Mouse (Mus musculus) right cerebral cortex, postnatal 10 days (tissue): Measurements from ENCODE around the gene 1700023F06Rik.

Source experiments
- DNase-seq, 2 experiments: peaks; one replicate each; pipeline ENCODE4 v3.0.0; 2021; ENCODE audit warnings: low spot score in 2 of 2

The 1700023F06Rik gene

GRCm38 (mm10) chr11:103181911-103182310 lies 26.4 kb downstream of the 1700023F06Rik start:
- no peak for DNase-seq

GRCm38 (mm10) chr11:103181349-103181748 lies 27.0 kb downstream of the 1700023F06Rik start:
- DNase-seq, result no peak

- peak in 1 of 2 experiments; percentile 9 for DNase-seq
Observed at GRCm38 (mm10) chr11:103180426-103180825, 27.9 kb downstream of the 1700023F06Rik start.

- no peak for DNase-seq
Observed at GRCm38 (mm10) chr11:103178748-103179147, 29.6 kb downstream of the 1700023F06Rik start.

GRCm38 (mm10) chr11:103177815-103178485 lies 30.4 kb downstream of the 1700023F06Rik start:
- DNase-seq, result no peak

- no peak for DNase-seq
Observed at GRCm38 (mm10) chr11:103177216-103177615, 31.1 kb downstream of the 1700023F06Rik start.

- no peak for DNase-seq
Observed at GRCm38 (mm10) chr11:103176510-103176909, 31.8 kb downstream of the 1700023F06Rik start.

GRCm38 (mm10) chr11:103175688-103176442 lies 32.5 kb downstream of the 1700023F06Rik start:
- DNase-seq, result no peak

- peak in 1 of 2 experiments; percentile 55 for DNase-seq
Observed at GRCm38 (mm10) chr11:103174891-103175391, 33.4 kb downstream of the 1700023F06Rik start.

- DNase-seq, result peak in 1 of 2 experiments; percentile 32
Observed at GRCm38 (mm10) chr11:103174411-103174832, 33.9 kb downstream of the 1700023F06Rik start.

- DNase-seq, result peak; percentile 37
Observed at GRCm38 (mm10) chr11:103173771-103174344, 34.5 kb downstream of the 1700023F06Rik start.

GRCm38 (mm10) chr11:103173041-103173770 lies 35.2 kb downstream of the 1700023F06Rik start:
- DNase-seq, result peak; percentile 29 to 33

- DNase-seq, result peak in 1 of 2 experiments; percentile 30
Observed at GRCm38 (mm10) chr11:103172392-103173040, 35.8 kb downstream of the 1700023F06Rik start.

GRCm38 (mm10) chr11:103171703-103172391 lies 36.5 kb downstream of the 1700023F06Rik start:
- no peak for DNase-seq

- no peak for DNase-seq
Observed at GRCm38 (mm10) chr11:103171286-103171620, 37.1 kb downstream of the 1700023F06Rik start.

GRCm38 (mm10) chr11:103170494-103171285 lies 37.7 kb downstream of the 1700023F06Rik start, which contains the start of gene Fmnl1:
Gene Fmnl1 (plus strand): TSS chr11:103171107.
- DNase-seq, result peak; percentile 74 to 76

GRCm38 (mm10) chr11:103170111-103170493 lies 38.3 kb downstream of the 1700023F06Rik start:
- DNase-seq, result no peak

GRCm38 (mm10) chr11:103169664-103170063 lies 38.7 kb downstream of the 1700023F06Rik start:
- no peak for DNase-seq

- DNase-seq, result peak; percentile 78 to 84
Observed at GRCm38 (mm10) chr11:103168690-103169390, 39.5 kb downstream of the 1700023F06Rik start.
